Mouse (Mus musculus) MEL (cell line): ENCODE measurements around the gene Taar9.
"Not testable (repeated sequence)": the region's sequence is repeated elsewhere in the genome, so short reads cannot be mapped to it uniquely, and the experiment has no call there.

Experiments
- CTCF ChIP-seq, 3 experiments: IDR thresholded peaks in 2 of 3; conservative IDR thresholded peaks in 1 of 3; 2 replicates each; pipeline ENCODE4 v1.5.1; 2011 to 2012; ENCODE audit warnings: low read length in 3 of 3, low read depth in 2 of 3, mild to moderate bottlenecking in 2 of 3, improper control_type of control experiment in 1 of 3, inconsistent platforms in 1 of 3, mixed read lengths in 1 of 3, moderate library complexity in 1 of 3; ENCODE audit not compliant: control insufficient read depth in 1 of 3, insufficient read depth in 1 of 3, poor library complexity in 1 of 3, severe bottlenecking in 1 of 3
- GATA1 ChIP-seq: IDR thresholded peaks from 2 replicates; pipeline ENCODE4 v1.6.1; 2011; ENCODE audit warnings: low read depth, low read length, improper control_type of control experiment
- MAX ChIP-seq: IDR thresholded peaks from 2 replicates; pipeline ENCODE4 v1.6.1; 2011; ENCODE audit warnings: low read length, improper control_type of control experiment
- POLR2AphosphoS2 ChIP-seq: IDR thresholded peaks from 2 replicates; pipeline ENCODE4 v1.6.1; 2011; ENCODE audit warnings: low read length, improper control_type of control experiment
- USF2 ChIP-seq, 2 experiments: IDR thresholded peaks; 2 replicates each; pipeline ENCODE4 v1.6.1; 2011 to 2012; ENCODE audit warnings: improper control_type of control experiment in 2 of 2, low read length in 2 of 2, borderline replicate concordance in 1 of 2, inconsistent platforms in 1 of 2, low read depth in 1 of 2, mild to moderate bottlenecking in 1 of 2; ENCODE audit not compliant: insufficient read depth in 1 of 2

- not testable (repeated sequence) for TF ChIP-seq MAX; CTCF (IDR thresholded peaks at IDR 0.05 in 2 of 3, conservative IDR thresholded peaks at IDR 0.05 in 1 of 3; ENCODE audit: control insufficient read depth in 1 of 3, insufficient read depth in 1 of 3, low read depth in 2 of 3, low read length in 3 of 3, poor library complexity in 1 of 3, severe bottlenecking in 1 of 3); GATA1; POLR2AphosphoS2; USF2 (IDR thresholded peaks at IDR 0.05; ENCODE audit: borderline replicate concordance in 1 of 2, insufficient read depth in 1 of 2, low read depth in 1 of 2, low read length in 2 of 2)
Measured at GRCm38 (mm10) chr10:24101812-24102211, 7.5 kb downstream of the Taar9 start, which contains the start of gene Taar8c.
